Mouse (Mus musculus) midbrain, embryonic 16.5 days (tissue): ENCODE data around the gene Fam89b. TPM values are rescaled to one million over a fixed set of nuclear protein-coding genes. Genes with fewer than 3 reads are reported as not detected.

Experiments
- ATAC-seq: fragments of 200-750 bp; cut with Nextera tagmentation; 2 replicates; pipeline ENCODE4 v1.8.0; 2017; ENCODE audit warnings: moderate TSS enrichment
- H3K27ac ChIP-seq: fragments of 300-500 bp; sonication (generic); 2 replicates; pipeline ENCODE4 v1.5.1; 2014; ENCODE audit warnings: mild to moderate bottlenecking, low read length, mixed read lengths
- H3K27me3 ChIP-seq: fragments of 300-500 bp; sonication (generic); 2 replicates; pipeline ENCODE4 v1.6.1; 2014; ENCODE audit warnings: low read depth, low read length, mixed read lengths; ENCODE audit not compliant: control insufficient read depth, insufficient read depth
- H3K36me3 ChIP-seq: fragments of 300-500 bp; sonication (generic); 2 replicates; pipeline ENCODE4 v1.6.1; 2014; ENCODE audit warnings: mild to moderate bottlenecking, low read length, moderate library complexity, mixed read lengths; ENCODE audit not compliant: control insufficient read depth, insufficient read depth
- H3K4me1 ChIP-seq: fragments of 300-500 bp; sonication (generic); 2 replicates; pipeline ENCODE4 v1.6.1; 2014; ENCODE audit warnings: mild to moderate bottlenecking, low read length, mixed read lengths; ENCODE audit not compliant: control insufficient read depth, insufficient read depth
- H3K4me2 ChIP-seq: fragments of 300-500 bp; sonication (generic); 2 replicates; pipeline ENCODE4 v1.6.1; 2014; ENCODE audit warnings: mild to moderate bottlenecking, low read length, mixed read lengths
- H3K4me3 ChIP-seq: fragments of 300-500 bp; sonication (generic); 2 replicates; pipeline ENCODE4 v1.5.1; 2014; ENCODE audit warnings: low read depth, mild to moderate bottlenecking, low read length, moderate library complexity, mixed read lengths
- H3K9ac ChIP-seq: fragments of 300-500 bp; sonication (generic); 2 replicates; pipeline ENCODE4 v1.6.1; 2014; ENCODE audit warnings: low read depth, low read length, mixed read lengths
- H3K9me3 ChIP-seq: fragments of 300-500 bp; sonication (generic); replicated peaks from 2 replicates; pipeline ENCODE4 v1.6.1; 2014; ENCODE audit warnings: mild to moderate bottlenecking, low read length, mixed read lengths; ENCODE audit not compliant: control insufficient read depth, poor library complexity, severe bottlenecking
- WGBS: fragments of 180-500 bp; shearing (Covaris S2); extraction: QIAGEN DNeasy Blood & Tissue Kit; methylation state at CpG from one replicate; pipeline ENCODE4 v1.1.7; 2014; 5-methylcytosine and 5-hydroxymethylcytosine counted together
- polyA plus RNA-seq: library from polyadenylated mRNA; unstranded; fragments of >200 nt; fragmentation: Nextera tagmentation; extraction: Ambion mirVana; gene quantifications from 2 replicates; pipeline ENCODE4 v1.2.1, GENCODE M21; 2015

The Fam89b gene
- polyA plus RNA-seq, 1 experiment from 2014 or later, result 116 TPM

- Histone ChIP-seq H3K36me3 (peaks cover 14% of the 10 kb centered on the region), H3K27me3 (no peaks in the 10 kb centered on the region), H3K4me3 (no peak overlapping the region), H3K4me1 (peaks cover 25% of the 10 kb centered on the region), H3K9ac (no peak overlapping the region), H3K27ac (no peak overlapping the region), H3K4me2 (no peak overlapping the region), H3K9me3 (no peaks in the 10 kb centered on the region)
- WGBS, result 92% methylated on average over 6 of the region's 6 CpGs
- no peak for ATAC-seq
Measured at GRCm38 (mm10) chr19:5721233-5721632, 8.2 kb downstream of the Fam89b start.

GRCm38 (mm10) chr19:5716955-5717354 is 12.5 kb downstream of the Fam89b start:
- Histone ChIP-seq H3K9ac (peak overlapping the region; percentile 60; the same call in 1 of the 2 replicates), H3K36me3 (peaks cover 14% of the 10 kb centered on the region), H3K9me3 (no peaks in the 10 kb centered on the region), H3K4me1 (peaks cover 23% of the 10 kb centered on the region), H3K4me3 (no peak overlapping the region), H3K4me2 (peak overlapping the region; percentile 52), H3K27ac (peak overlapping the region; percentile 48), H3K27me3 (no peaks in the 10 kb centered on the region)
- ATAC-seq, result no peak
- WGBS, result 49% methylated on average over 10 of the region's 10 CpGs

- 17% methylated on average over 43 of the region's 43 CpGs for WGBS
Measured at GRCm38 (mm10) chr19:5715793-5716688, 13.4 kb downstream of the Fam89b start.

GRCm38 (mm10) chr19:5713730-5714129 is 15.7 kb downstream of the Fam89b start:
- WGBS, result 23% methylated on average over 2 of the region's 2 CpGs
- Histone ChIP-seq H3K4me1 (peaks cover 23% of the 10 kb centered on the region), H3K9me3 (no peaks in the 10 kb centered on the region), H3K27ac (no peak overlapping the region), H3K4me3 (peak overlapping the region; percentile 2; the same call in 1 of the 2 replicates), H3K9ac (no peak overlapping the region), H3K36me3 (peaks cover 8% of the 10 kb centered on the region), H3K27me3 (no peaks in the 10 kb centered on the region), H3K4me2 (peak overlapping the region; percentile 35)
- no peak for ATAC-seq

More at GRCm38 (mm10) chr19:5715793-5716688, 13.4 kb downstream of the Fam89b start:
- Histone ChIP-seq H3K9ac (peak overlapping the region; percentile 60), H3K27me3 (no peaks in the 10 kb centered on the region), H3K4me3 (peak overlapping the region; percentile 40), H3K4me2 (peak overlapping the region; percentile 52), H3K4me1 (peaks cover 23% of the 10 kb centered on the region), H3K36me3 (peaks cover 9% of the 10 kb centered on the region), H3K27ac (peak overlapping the region; percentile 61), H3K9me3 (no peaks in the 10 kb centered on the region)
- peak; percentile 74 for ATAC-seq

GRCm38 (mm10) chr19:5713255-5713654 is 16.2 kb downstream of the Fam89b start:
- H3K9ac ChIP-seq, result no peak overlapping the region
- no peak for ATAC-seq

GRCm38 (mm10) chr19:5711907-5712460 is 17.5 kb downstream of the Fam89b start:
- Histone ChIP-seq H3K36me3 (peaks cover 13% of the 10 kb centered on the region), H3K4me3 (no peak overlapping the region), H3K4me1 (peaks cover 19% of the 10 kb centered on the region), H3K4me2 (no peak overlapping the region), H3K9me3 (no peaks in the 10 kb centered on the region), H3K27ac (no peak overlapping the region), H3K27me3 (no peaks in the 10 kb centered on the region), H3K9ac (no peak overlapping the region)
- ATAC-seq, result no peak
- WGBS, result 93% methylated on average over 14 of the region's 14 CpGs

More at GRCm38 (mm10) chr19:5713255-5713654, 16.2 kb downstream of the Fam89b start:
- Histone ChIP-seq H3K4me3 (no peak overlapping the region), H3K27ac (no peak overlapping the region), H3K4me1 (peaks cover 23% of the 10 kb centered on the region), H3K27me3 (no peaks in the 10 kb centered on the region), H3K36me3 (peaks cover 13% of the 10 kb centered on the region), H3K9me3 (no peaks in the 10 kb centered on the region), H3K4me2 (peak overlapping the region; percentile 35)
- 83% methylated on average over 5 of the region's 5 CpGs for WGBS

GRCm38 (mm10) chr19:5711218-5711617 is 18.2 kb downstream of the Fam89b start:
- Histone ChIP-seq H3K27me3 (no peaks in the 10 kb centered on the region), H3K9ac (no peak overlapping the region), H3K36me3 (peaks cover 15% of the 10 kb centered on the region), H3K9me3 (no peaks in the 10 kb centered on the region), H3K4me1 (peaks cover 12% of the 10 kb centered on the region; the same call in 1 of the 2 replicates), H3K4me2 (no peak overlapping the region), H3K4me3 (no peak overlapping the region), H3K27ac (no peak overlapping the region)
- ATAC-seq, result no peak
- WGBS, result 4% methylated on average over 3 of the region's 3 CpGs

- no peaks in the 10 kb centered on the region for H3K9me3 ChIP-seq
- H3K27me3 ChIP-seq, result no peaks in the 10 kb centered on the region
- no peak overlapping the region for H3K27ac ChIP-seq
- H3K36me3 ChIP-seq, result peaks cover 15% of the 10 kb centered on the region
- H3K4me2 ChIP-seq, result no peak overlapping the region
- 78% methylated on average over 8 of the region's 8 CpGs for WGBS
- ATAC-seq, result no peak
- H3K9ac ChIP-seq, result no peak overlapping the region
- H3K4me3 ChIP-seq, result no peak overlapping the region
- H3K4me1 ChIP-seq, result peaks cover 10% of the 10 kb centered on the region; the same call in 1 of the 2 replicates
Measured at GRCm38 (mm10) chr19:5710581-5710980, 18.9 kb downstream of the Fam89b start.

GRCm38 (mm10) chr19:5710068-5710467 is 19.4 kb downstream of the Fam89b start:
- H3K4me1 ChIP-seq, result peaks cover 7% of the 10 kb centered on the region; the same call in 1 of the 2 replicates
- 98% methylated on average over 6 of the region's 6 CpGs for whole genome bisulfite sequencing
- no peak overlapping the region for H3K9ac ChIP-seq
- H3K4me3 ChIP-seq, result no peak overlapping the region
- no peak overlapping the region for H3K27ac ChIP-seq
- no peak overlapping the region for H3K4me2 ChIP-seq
- H3K9me3 ChIP-seq, result no peaks in the 10 kb centered on the region
- peaks cover 15% of the 10 kb centered on the region for H3K36me3 ChIP-seq
- no peaks in the 10 kb centered on the region for H3K27me3 ChIP-seq
- ATAC-seq, result no peak
